14 mouse cellular contexts compared by ENCODE assay signal in genomic region chr2:144202151-144202550, GRCm38 (mm10).
DNase-seq lines count a peak whose midpoint lies in the region; ATAC-seq lines count a peak whose summit lies in the region.
"Had no signal": no experiment of that assay in that cellular context is flagged by ENCODE, and none has a peak within 500 bp of the region (broad histone marks: within the 10 kb centered on the region; RNA-seq: fewer than 3 reads in every experiment).

No protein-coding gene starts in this region.

- WGBS in heart, embryonic 12.5 days, result 40% methylated on average over 4 of the region's 4 CpGs
- 68% methylated on average over 4 of the region's 4 CpGs for WGBS in kidney, embryonic 15.5 days

- peaks cover 30% of the 10 kb centered on the region for H3K4me1 ChIP-seq in heart, embryonic 12.5 days (replicated peaks)
- peaks cover 17% of the 10 kb centered on the region for H3K4me1 ChIP-seq in kidney, embryonic 15.5 days
- H3K4me1 ChIP-seq: lung, embryonic 15.5 days; midbrain, embryonic 15.5 days had no signal

- no peak overlapping the region for H3K9ac ChIP-seq in heart, embryonic 12.5 days
- H3K9ac ChIP-seq in kidney, embryonic 15.5 days, result no peak overlapping the region
- H3K9ac ChIP-seq: lung, embryonic 15.5 days; midbrain, embryonic 15.5 days had no signal

- H3K9me3 ChIP-seq in heart, embryonic 12.5 days (replicated peaks), result no peaks in the 10 kb centered on the region; the same call in 1 of the 2 replicates
- H3K9me3 ChIP-seq in kidney, embryonic 15.5 days (replicated peaks), result no peaks in the 10 kb centered on the region
- H3K9me3 ChIP-seq: lung, embryonic 15.5 days; midbrain, embryonic 15.5 days had no signal

- intact Hi-C loops in heart, postnatal 25 days (cut with DNase I), result no loop called here

- DNase-seq in heart, postnatal 25 days (ENCODE audit: low spot score), result no peak
- no peak for DNase-seq in kidney, adult 9 months
- peak; percentile 54 for DNase-seq in adrenal gland, adult 8-10 months
- peak; percentile 32 for DNase-seq in kidney, postnatal 14 days
- DNase-seq in left cerebral cortex, adult 9 months (ENCODE audit: low spot score in 2 of 2), result no peak
- DNase-seq: cerebellum, postnatal 14 days; left cerebral cortex, postnatal 4 days; right cerebral cortex, postnatal 4 days had no signal

- H3K4me3 ChIP-seq in heart, embryonic 12.5 days, result no peak overlapping the region
- H3K4me3 ChIP-seq in kidney, embryonic 15.5 days (replicated peaks), result no peak overlapping the region
- H3K4me3 ChIP-seq: lung, embryonic 15.5 days; midbrain, embryonic 15.5 days had no signal

- H3K4me2 ChIP-seq in heart, embryonic 12.5 days, result no peak overlapping the region
- no peak overlapping the region for H3K4me2 ChIP-seq in kidney, embryonic 15.5 days
- H3K4me2 ChIP-seq: lung, embryonic 15.5 days; midbrain, embryonic 15.5 days had no signal

- H3K27ac ChIP-seq in heart, embryonic 12.5 days (ENCODE audit: poor library complexity, severe bottlenecking), result peak overlapping the region; percentile 61
- H3K27ac ChIP-seq in kidney, embryonic 15.5 days, result 0 out of 2 replicates have a peak overlapping the region, but pooled peaks have one; percentile 51
- H3K27ac ChIP-seq: lung, embryonic 15.5 days; midbrain, embryonic 15.5 days had no signal

- no peak for ATAC-seq in heart, embryonic 12.5 days (ENCODE audit: insufficient number of reproducible peaks, low FRiP score)
- no peak for ATAC-seq in kidney, embryonic 15.5 days (replicated peaks; ENCODE audit: low FRiP score)
- no peak for ATAC-seq in monocyte, adult 5-6 weeks (replicated peaks; ENCODE audit: insufficient number of reproducible peaks, low FRiP score, low TSS enrichment, poor library complexity, severe bottlenecking)
- ATAC-seq: forebrain, embryonic 16.5 days had no signal

- H3K27me3 ChIP-seq in heart, embryonic 12.5 days (replicated peaks), result no peaks in the 10 kb centered on the region
- H3K27me3 ChIP-seq in kidney, embryonic 15.5 days, result no peaks in the 10 kb centered on the region
- H3K27me3 ChIP-seq: lung, embryonic 15.5 days; midbrain, embryonic 15.5 days had no signal

- no peaks in the 10 kb centered on the region for H3K36me3 ChIP-seq in heart, embryonic 12.5 days
- H3K36me3 ChIP-seq in kidney, embryonic 15.5 days, result no peaks in the 10 kb centered on the region
- H3K36me3 ChIP-seq: lung, embryonic 15.5 days; midbrain, embryonic 15.5 days had no signal

Comparison
In these comparisons a context has a peak if more than half of its experiments do, and no peak if none do; other contexts are left out.
1. DNase-seq: peak in adrenal gland, adult 8-10 months (single experiment) and kidney, postnatal 14 days (single experiment); none in heart, postnatal 25 days (single experiment), kidney, adult 9 months (single experiment) and left cerebral cortex, adult 9 months (0 of 2).